Mouse (Mus musculus) thymus, adult 18-20 months (tissue): ENCODE results near the gene Krt4.

Source experiments
- DNase-seq, 2 experiments: peaks; one replicate each; pipeline ENCODE4 v3.0.0; 2022; ENCODE audit warnings: mixed read lengths in 2 of 2

The Krt4 gene

GRCm38 (mm10) chr15:101924635-101925034 is at the start of gene Krt4:
Gene Krt4, minus strand, starts transcription at chr15:101924735.
- DNase-seq, result no peak

GRCm38 (mm10) chr15:101973414-101974077 is 49.0 kb upstream of the Krt4 start:
- peak; percentile 56 to 61 for DNase-seq

- no peak for DNase-seq
These were observed 46.0 kb upstream of the Krt4 start for GRCm38 (mm10) chr15:101970536-101970935.

- DNase-seq, result no peak
These were observed 42.3 kb upstream of the Krt4 start for GRCm38 (mm10) chr15:101966808-101967207.

DNA sequence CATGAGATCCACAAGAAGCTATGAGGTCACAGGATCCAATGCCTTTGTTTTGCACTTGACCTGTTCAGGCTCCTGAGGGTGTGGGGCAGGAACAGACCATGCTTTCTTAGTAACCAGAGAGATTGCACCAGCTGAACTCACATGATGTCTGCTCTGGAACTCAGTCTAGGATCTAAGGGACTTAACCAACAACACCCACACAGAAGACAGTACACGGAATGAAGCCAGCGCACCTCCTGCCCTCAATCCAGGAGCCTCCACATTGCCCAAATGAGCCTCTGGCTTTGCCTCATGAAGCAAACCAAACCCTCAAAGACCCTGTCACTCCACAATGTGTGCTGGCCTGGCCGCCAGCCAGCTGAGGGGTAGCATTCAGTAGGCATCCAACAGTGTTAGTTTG is 34.4 kb upstream of the Krt4 start:
- no peak for DNase-seq

- no peak for DNase-seq
These were observed 29.7 kb upstream of the Krt4 start, which contains the start of gene Krt78 for GRCm38 (mm10) chr15:101954187-101954586. Gene Krt78, minus strand, starts transcription at chr15:101954287.

GRCm38 (mm10) chr15:101952733-101953474 is 28.4 kb upstream of the Krt4 start:
- DNase-seq, result no peak

- no peak for DNase-seq
These were observed 20.9 kb upstream of the Krt4 start for GRCm38 (mm10) chr15:101945430-101945829.

DNA sequence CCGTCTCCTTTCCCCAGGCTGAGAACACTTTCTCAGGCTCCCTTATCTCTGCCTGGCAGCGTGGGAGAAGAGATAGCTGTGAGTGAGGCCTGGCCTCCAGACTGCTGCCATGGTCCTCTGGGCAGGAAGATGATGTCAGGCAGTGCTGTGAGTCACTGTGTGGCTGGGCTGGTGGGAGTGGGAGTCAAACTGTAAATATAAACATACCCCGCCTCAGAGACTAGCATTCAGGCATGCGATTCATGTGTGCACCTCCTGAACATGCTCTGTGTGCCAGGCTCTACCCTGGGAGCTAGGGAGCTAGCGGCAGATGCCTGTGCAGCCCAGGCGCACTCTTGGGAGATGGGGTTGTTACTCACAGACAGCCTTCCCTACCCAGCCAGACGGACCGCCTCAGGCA is 17.4 kb upstream of the Krt4 start:
- DNase-seq, result no peak

- DNase-seq, result no peak
These were observed 15.8 kb upstream of the Krt4 start, which contains the start of gene Krt79 for GRCm38 (mm10) chr15:101940274-101940829. Gene Krt79, minus strand, starts transcription at chr15:101940324.

DNA sequence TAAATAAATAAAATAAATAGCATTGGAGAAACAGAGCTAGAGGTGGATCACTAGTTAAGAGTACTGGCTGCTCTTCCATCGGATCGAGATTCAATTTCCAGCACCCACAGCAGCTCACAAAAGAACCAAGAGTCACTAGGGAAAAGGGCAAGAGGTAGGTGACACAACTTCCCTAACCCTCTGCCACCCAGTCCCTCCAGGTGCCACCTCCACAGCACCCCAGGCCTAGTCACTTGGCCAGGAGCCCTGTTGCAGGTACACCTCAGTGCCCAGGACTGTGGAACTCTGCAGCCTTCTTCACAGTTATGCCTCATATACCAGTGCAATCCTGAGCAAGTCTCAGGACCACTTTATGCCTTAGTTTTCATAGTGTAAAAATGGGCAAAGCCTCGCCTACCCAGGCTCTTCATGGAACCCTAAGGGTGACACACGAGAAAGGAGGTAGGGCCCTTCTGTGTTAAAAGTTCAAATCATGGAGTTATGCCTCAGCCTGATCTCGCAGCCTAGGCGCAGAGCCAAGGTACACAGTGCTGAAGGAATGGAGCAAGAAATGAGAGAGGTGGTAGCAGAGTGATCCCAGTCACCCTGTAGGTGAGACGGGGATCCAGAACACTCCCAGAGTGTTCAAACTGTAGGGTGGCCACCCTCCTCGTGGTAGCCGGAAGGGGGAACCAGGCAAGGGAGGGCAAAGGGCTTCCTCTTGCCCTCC is 14.2 kb upstream of the Krt4 start:
- DNase-seq, result no peak

DNA sequence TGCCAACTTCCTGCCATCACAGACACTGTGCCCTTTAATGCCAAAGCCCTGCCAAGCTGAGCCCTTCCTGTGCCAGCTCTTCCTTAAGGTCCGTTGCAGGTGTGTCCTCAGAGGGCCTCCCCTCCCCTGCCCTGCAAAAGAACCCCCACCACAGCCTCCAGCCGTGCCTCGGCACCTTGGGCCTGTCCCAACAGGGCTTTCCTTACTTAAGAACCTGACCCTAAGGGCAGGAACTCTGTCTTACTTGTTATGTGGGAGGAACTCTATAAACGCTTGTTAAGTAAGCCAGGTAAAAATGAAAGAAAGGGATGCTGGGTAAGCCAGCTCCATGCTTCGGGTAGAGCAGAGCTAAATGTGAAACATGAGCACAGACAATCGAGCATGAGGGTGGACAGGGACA is 8.5 kb upstream of the Krt4 start:
- DNase-seq, result no peak

DNA sequence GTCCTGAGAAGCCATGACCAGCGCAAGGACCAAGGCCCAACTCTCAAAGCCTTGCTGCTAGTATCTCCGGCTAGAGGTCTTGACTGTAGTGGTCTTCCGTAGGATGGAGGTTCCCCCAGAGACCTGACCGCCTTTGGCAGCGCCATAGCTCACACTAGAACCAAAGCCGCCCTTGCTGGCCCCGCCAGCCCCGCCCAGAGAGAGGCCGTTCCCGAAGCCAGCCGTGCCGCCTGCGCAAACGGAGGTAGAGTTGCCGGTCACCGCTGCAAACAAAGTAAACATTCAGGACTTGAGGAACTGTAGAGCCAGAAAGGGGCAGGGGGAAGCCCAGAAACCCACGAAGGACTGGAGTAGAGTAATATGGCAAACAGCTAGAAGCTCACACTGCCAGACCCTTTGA is 5.1 kb upstream of the Krt4 start:
- DNase-seq, result no peak

DNA sequence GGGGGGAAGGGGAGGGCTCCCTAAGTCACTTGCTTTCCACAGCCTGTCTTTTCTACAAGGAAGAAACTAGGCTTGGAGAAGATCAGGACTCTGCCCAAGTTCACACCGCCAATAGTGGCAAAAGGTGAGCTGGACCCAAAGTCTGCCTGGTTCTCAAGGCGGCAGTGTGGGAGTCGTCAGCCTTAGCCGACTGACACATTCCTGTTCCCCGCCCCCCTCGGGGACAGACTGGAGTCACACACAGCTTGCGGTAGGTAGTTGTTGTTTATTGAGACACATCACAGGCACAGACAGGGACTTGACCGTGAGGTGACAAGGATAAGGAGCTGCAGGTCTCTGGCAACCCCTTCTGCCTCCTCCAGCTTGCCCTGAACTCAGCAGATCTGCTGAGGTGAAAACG is 4.6 kb upstream of the Krt4 start:
- DNase-seq, result no peak

GRCm38 (mm10) chr15:101927340-101928080 is 3.0 kb upstream of the Krt4 start:
- DNase-seq, result no peak

DNA sequence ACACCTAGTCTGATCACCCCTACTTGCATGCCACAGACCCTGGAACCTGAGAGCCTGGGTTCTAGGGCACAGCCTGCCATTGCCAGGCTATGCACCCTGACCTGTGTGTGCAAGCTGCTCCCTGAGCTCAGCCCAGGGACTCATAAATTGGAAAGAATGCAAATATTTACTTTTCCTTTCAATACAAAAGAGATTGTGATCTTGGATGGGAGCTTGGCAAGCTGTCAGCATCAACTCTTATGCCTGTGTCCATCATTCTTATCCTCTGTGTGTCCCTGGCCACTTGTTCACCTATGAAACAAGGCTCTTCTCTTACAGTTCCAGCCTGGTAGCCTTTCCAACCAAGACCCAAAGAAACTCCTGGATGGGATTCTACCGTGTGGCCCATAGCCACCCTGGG is 506 bp upstream of the Krt4 start:
- DNase-seq, result no peak

DNA sequence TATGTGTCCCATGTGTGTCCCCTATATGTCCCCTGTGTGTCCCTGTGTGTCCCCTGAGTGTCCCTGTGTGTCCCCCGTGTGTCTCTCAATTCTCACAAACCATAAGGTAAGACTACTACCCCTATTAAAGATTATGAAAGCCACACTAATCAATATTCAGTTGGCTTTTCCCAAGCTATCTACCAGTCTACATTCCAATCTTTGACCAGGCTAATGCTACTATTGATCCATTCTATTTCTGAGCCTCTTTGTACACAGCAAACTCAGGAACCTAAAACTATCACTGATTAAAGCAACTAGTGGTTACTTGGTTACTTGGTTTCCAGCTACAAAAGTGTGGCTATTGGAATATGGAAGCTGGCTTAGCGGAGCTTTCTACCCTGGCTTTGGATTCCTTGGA is 2.2 kb downstream of the Krt4 start:
- no peak for DNase-seq

- no peak for DNase-seq
These were observed 8.5 kb downstream of the Krt4 start for GRCm38 (mm10) chr15:101916072-101916471.

DNA sequence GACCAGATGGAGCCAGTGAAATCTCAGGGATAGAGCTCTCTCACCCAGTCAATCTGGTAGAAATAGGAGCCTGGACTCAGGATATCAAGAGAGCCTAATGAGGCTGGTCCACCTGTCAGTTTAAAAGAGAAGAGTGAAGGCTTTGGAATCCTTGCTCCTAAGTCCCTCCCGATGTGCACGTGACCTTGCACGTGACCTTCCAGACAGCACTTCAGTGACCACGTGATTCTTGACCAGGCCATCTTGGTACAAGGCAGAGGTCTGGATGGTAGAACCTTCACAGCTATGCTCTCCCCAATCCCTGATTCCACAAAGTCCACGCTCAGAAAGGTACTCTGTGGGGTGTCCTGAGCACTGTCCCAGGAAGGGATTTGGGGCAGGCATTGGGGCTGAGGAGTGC is 19.7 kb downstream of the Krt4 start:
- DNase-seq, result no peak

DNA sequence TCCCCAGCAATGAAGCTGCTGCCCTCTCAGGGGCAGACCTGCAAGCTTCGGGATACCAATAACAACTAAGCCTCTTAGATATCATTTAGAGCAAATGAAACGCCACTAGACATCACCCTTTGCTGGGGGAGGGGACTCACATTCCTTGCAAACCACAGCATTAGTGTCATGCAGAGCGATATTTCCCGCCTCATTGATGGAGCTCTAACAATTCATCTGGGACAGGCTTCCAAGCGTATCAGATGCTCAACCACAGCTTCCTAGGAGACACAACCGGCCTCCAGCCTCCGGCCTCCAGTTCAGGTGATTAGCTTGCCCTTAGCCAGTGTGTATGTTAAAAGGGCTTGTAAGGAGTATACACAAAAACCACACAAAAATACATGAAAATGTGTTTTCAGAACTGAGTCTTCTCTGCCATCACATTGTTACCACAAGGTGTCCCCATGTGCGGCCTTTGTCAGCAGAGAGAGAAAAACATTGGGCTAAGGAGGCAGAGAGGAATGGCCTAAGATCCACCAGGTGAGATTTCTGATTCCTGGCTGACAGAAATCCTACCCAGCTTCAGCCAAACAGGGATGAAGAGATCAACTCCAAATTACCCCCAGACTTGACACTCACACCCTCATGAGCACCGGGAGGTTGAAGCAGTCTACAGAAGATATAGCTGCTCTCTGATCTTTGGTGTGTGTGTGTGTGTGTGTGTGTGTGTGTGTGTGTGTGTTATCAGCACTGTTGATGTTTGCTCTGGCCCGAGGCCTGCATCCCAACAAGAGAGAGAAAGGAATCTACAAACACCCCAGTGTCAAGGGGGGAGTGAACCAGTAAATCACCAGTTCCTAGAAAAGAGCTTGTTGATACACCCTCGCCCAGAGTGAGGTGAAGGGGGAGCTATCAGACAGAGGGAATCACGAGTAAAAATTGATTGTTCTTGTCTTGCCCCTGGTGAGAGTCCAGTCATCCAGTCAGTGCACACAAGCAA is 22.1 kb downstream of the Krt4 start:
- DNase-seq, result no peak

DNA sequence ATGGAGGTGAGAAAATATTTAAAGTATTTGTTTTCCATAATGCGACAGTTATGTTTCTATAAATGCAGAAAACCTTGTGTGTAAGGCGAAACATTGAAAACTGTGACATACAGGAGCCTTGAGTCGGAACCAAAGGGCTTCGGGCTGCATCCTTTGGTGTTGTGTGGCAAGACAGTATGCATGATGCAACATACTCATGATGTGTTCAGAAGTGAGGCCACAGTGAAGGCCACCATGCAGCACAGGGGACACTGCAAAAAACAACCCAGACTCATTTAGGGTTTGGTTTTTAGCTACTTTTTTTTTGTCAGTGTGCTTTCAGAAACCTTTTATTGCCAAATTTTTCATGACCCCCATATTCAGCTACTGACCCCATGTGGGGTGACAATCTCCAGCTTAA is 29.3 kb downstream of the Krt4 start:
- no peak for DNase-seq

DNA sequence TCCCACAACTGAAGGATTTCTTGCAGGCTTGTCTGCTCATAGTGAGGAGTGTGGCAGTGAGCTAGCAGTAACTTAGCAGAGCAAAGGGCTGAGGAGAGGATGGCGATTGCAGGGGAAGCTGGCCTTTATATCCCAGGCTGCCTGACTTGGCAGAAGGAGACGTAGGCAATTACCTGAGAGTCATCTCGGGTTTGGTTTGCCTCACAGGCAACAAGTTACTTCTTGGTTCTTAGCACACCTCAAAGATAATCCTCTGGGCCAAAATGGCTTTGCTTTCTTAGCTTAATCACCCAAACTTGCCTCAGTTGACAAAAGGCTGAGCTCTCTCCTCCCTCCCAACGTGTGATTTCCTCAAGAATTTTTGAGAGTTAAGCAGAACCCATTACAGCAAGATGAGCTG is 31.7 kb downstream of the Krt4 start, which contains the start of gene Krt76:
Krt76 (minus strand) TSS at position 101 of the 400 bp plus-strand sequence.
- DNase-seq, result no peak
